Mouse (Mus musculus) liver, embryonic 16.5 days (tissue): ENCODE data around the gene Pla2g16. TPM values are rescaled to one million over a fixed set of nuclear protein-coding genes. Genes with fewer than 3 reads are reported as not detected.
A peak's percentile ranks its signal among the peaks of the same experiment; 100 is the strongest.

Experiments
- ATAC-seq: fragments of 200-750 bp; cut with Nextera tagmentation; 2 replicates; pipeline ENCODE4 v1.8.0; 2017; ENCODE audit warnings: low read depth, mild to moderate bottlenecking, moderate number of reproducible peaks, moderate library complexity
- H3K27ac ChIP-seq: fragments of 300-500 bp; sonication (generic); 2 replicates; pipeline ENCODE4 v1.5.1; 2014; ENCODE audit warnings: mild to moderate bottlenecking, low read length
- H3K27me3 ChIP-seq: fragments of 300-500 bp; sonication (generic); 2 replicates; pipeline ENCODE4 v1.6.1; 2014; ENCODE audit warnings: low read depth, low read length, mixed read lengths; ENCODE audit not compliant: control insufficient read depth, insufficient read depth
- H3K36me3 ChIP-seq: fragments of 300-500 bp; sonication (generic); 2 replicates; pipeline ENCODE4 v1.6.1; 2014; ENCODE audit warnings: mild to moderate bottlenecking; ENCODE audit not compliant: control insufficient read depth, insufficient read depth
- H3K4me1 ChIP-seq: fragments of 300-500 bp; sonication (generic); 2 replicates; pipeline ENCODE4 v1.6.1; 2014; ENCODE audit warnings: low read depth, low read length, mixed read lengths; ENCODE audit not compliant: control insufficient read depth
- H3K4me2 ChIP-seq: fragments of 300-500 bp; sonication (generic); 2 replicates; pipeline ENCODE4 v1.6.1; 2014; ENCODE audit warnings: low read depth, low read length, mixed read lengths
- H3K4me3 ChIP-seq: fragments of 300-500 bp; sonication (generic); 2 replicates; pipeline ENCODE4 v1.5.1; 2014; ENCODE audit warnings: low read depth, mild to moderate bottlenecking, low read length
- H3K9ac ChIP-seq: fragments of 300-500 bp; sonication (generic); 2 replicates; pipeline ENCODE4 v1.6.1; 2014; ENCODE audit warnings: low read depth, low read length
- H3K9me3 ChIP-seq: fragments of 300-500 bp; sonication (generic); replicated peaks from 2 replicates; pipeline ENCODE4 v1.6.1; 2016; ENCODE audit warnings: low read length; ENCODE audit not compliant: control insufficient read depth
- WGBS: fragments of 180-500 bp; shearing (Covaris S2); extraction: QIAGEN DNeasy Blood & Tissue Kit; methylation state at CpG from one replicate; pipeline ENCODE4 v1.1.7; 2014; ENCODE audit not compliant: insufficient replicate concordance; 5-methylcytosine and 5-hydroxymethylcytosine counted together
- polyA plus RNA-seq: library from polyadenylated mRNA; unstranded; fragments of >200 nt; fragmentation: Nextera tagmentation; extraction: Ambion mirVana; gene quantifications from 2 replicates; pipeline ENCODE4 v1.2.1, GENCODE M21; 2015

Gene Pla2g16
- polyA plus RNA-seq, 1 experiment from 2014 or later, result 18.8 TPM

DNA sequence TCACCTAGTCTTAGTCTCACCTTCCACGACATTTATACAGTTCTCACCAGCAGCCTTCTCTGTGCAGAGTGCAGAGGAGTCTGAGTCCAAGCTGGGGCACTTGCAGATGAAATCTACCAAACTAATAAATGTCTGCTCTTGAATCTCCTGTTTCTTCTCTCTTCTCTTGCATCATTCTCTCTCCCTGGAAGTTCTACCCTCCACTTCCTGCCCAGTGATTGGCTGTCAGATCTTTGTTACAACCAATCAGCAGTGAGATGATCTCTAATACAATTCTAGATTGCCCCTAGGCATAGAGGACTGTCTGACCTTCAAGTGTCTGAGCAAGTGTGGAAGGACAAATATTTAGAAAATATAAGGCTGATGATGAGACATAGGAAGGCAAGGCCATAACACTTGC is 18.9 kb downstream of the Pla2g16 start:
- Histone ChIP-seq H3K4me2 (no peak overlapping the region), H3K4me3 (no peak overlapping the region)
- no peak for ATAC-seq

DNA sequence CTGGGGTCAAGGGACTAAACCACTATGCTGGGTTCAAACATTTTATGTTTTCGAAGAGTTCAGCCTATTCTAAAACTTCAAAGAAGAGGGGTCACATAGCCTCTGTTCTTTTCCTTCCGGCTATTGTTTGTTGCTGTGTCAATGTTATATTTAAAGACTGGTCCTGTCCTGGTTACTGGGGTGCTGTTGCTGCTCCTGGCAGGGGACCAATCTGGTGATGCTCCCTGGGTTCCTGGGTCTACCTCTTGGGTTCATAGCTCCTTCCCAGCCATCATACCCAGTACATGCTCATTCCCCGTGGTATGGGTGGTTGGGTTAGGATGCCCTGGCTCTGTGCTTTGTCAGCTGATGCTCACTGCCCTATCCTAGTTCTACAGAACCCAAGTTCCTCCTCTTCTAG is 20.5 kb downstream of the Pla2g16 start:
- no peak overlapping the region for H3K4me3 ChIP-seq
- 63% methylated on average over 3 of the region's 3 CpGs for WGBS
- H3K27ac ChIP-seq, result no peak overlapping the region
- H3K36me3 ChIP-seq, result no peaks in the 10 kb centered on the region; the same call in 1 of the 2 replicates
- no peak overlapping the region for H3K9ac ChIP-seq
- H3K9me3 ChIP-seq, result no peaks in the 10 kb centered on the region
- no peak overlapping the region for H3K4me2 ChIP-seq
- no peak for ATAC-seq
- H3K4me1 ChIP-seq, result no peaks in the 10 kb centered on the region; the same call in 1 of the 2 replicates
- no peaks in the 10 kb centered on the region for H3K27me3 ChIP-seq

More for the DNA sequence above, 18.9 kb downstream of the Pla2g16 start:
- Histone ChIP-seq H3K4me1 (no peaks in the 10 kb centered on the region; the same call in 1 of the 2 replicates), H3K27me3 (no peaks in the 10 kb centered on the region), H3K9me3 (no peaks in the 10 kb centered on the region), H3K36me3 (no peaks in the 10 kb centered on the region; the same call in 1 of the 2 replicates), H3K9ac (no peak overlapping the region), H3K27ac (no peak overlapping the region)
- 76% methylated on average over 1 of the region's 1 CpGs for WGBS

- no peak overlapping the region for H3K9ac ChIP-seq
- H3K27ac ChIP-seq, result no peak overlapping the region
- no peaks in the 10 kb centered on the region for H3K27me3 ChIP-seq
- H3K4me1 ChIP-seq, result no peaks in the 10 kb centered on the region; the same call in 1 of the 2 replicates
- no peaks in the 10 kb centered on the region for H3K9me3 ChIP-seq
- H3K4me3 ChIP-seq, result no peak overlapping the region
- WGBS, result 8% methylated on average over 5 of the region's 5 CpGs
- no peaks in the 10 kb centered on the region; the same call in none of the 2 replicates for H3K36me3 ChIP-seq
- H3K4me2 ChIP-seq, result 0 out of 2 replicates have a peak overlapping the region, but pooled peaks have one; percentile 11
- ATAC-seq, result peak; percentile 66
These were observed 23.8 kb downstream of the Pla2g16 start for GRCm38 (mm10) chr19:7581042-7581441.

- no peak overlapping the region for H3K4me3 ChIP-seq
- H3K9me3 ChIP-seq, result no peaks in the 10 kb centered on the region
- H3K4me1 ChIP-seq, result no peaks in the 10 kb centered on the region; the same call in 1 of the 2 replicates
- 66% methylated on average over 7 of the region's 7 CpGs for WGBS
- H3K27ac ChIP-seq, result no peak overlapping the region
- no peak overlapping the region for H3K9ac ChIP-seq
- no peak overlapping the region for H3K4me2 ChIP-seq
- H3K36me3 ChIP-seq, result no peaks in the 10 kb centered on the region; the same call in none of the 2 replicates
- H3K27me3 ChIP-seq, result no peaks in the 10 kb centered on the region
- no peak for ATAC-seq
These were observed 25.8 kb downstream of the Pla2g16 start for GRCm38 (mm10) chr19:7583101-7583500.

DNA sequence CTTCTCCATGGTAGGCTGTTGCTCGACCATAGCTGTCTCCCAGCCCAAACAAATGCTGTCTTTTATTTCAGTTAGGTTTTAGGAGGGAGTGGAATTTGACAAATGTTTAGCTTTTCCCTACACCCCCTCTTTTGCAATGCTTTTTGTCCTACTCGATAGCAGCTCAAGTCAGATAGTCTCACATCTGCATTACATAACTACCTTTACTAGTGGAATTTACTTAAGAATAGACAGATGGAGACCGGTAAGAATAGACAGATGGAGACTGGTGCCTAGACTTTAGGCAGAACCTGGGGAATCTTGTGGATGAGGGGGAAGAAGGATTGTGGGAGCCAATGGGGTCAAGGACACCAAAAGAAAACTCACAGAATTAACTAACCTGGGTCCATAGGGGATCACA is 26.3 kb downstream of the Pla2g16 start:
- WGBS, result 70% methylated on average over 3 of the region's 3 CpGs

GRCm38 (mm10) chr19:7585279-7585678 is 28.0 kb downstream of the Pla2g16 start:
- Histone ChIP-seq H3K9me3 (no peaks in the 10 kb centered on the region), H3K4me2 (no peak overlapping the region), H3K27ac (no peak overlapping the region), H3K36me3 (no peaks in the 10 kb centered on the region; the same call in 1 of the 2 replicates), H3K9ac (no peak overlapping the region), H3K27me3 (no peaks in the 10 kb centered on the region), H3K4me1 (no peaks in the 10 kb centered on the region; the same call in 1 of the 2 replicates), H3K4me3 (no peak overlapping the region)
- WGBS, result 83% methylated on average over 8 of the region's 8 CpGs
- ATAC-seq, result no peak

More for the DNA sequence above, 26.3 kb downstream of the Pla2g16 start:
- Histone ChIP-seq H3K4me3 (no peak overlapping the region), H3K27ac (no peak overlapping the region), H3K9ac (no peak overlapping the region), H3K9me3 (no peaks in the 10 kb centered on the region), H3K36me3 (no peaks in the 10 kb centered on the region; the same call in none of the 2 replicates), H3K4me2 (no peak overlapping the region), H3K27me3 (no peaks in the 10 kb centered on the region), H3K4me1 (no peaks in the 10 kb centered on the region; the same call in 1 of the 2 replicates)
- no peak for ATAC-seq

DNA sequence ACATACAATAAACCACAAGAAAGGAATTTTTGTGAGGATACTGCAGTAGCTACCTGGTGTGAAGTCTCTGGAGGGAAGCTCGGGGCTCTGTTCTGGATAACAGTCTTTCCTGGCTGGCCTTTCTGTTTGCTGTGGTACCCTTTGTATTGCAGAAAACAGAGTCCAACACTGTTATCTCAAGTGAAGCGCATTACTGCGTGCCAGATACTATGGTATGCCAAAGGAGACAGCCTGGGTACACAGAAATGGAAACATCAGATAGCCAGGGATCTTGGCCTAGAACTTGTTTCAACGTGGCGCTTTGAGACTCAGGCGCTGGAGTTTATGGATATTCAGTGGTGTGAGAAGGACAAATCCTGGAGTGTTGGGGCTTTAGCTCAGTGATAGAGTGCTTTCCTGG is 28.5 kb downstream of the Pla2g16 start:
- H3K27ac ChIP-seq, result no peak overlapping the region
- no peaks in the 10 kb centered on the region for H3K27me3 ChIP-seq
- H3K4me3 ChIP-seq, result no peak overlapping the region
- WGBS, result 82% methylated on average over 6 of the region's 6 CpGs
- no peak overlapping the region for H3K4me2 ChIP-seq
- H3K4me1 ChIP-seq, result no peaks in the 10 kb centered on the region; the same call in 1 of the 2 replicates
- H3K9me3 ChIP-seq, result no peaks in the 10 kb centered on the region
- no peak overlapping the region for H3K9ac ChIP-seq
- ATAC-seq, result no peak
- H3K36me3 ChIP-seq, result no peaks in the 10 kb centered on the region; the same call in 1 of the 2 replicates

- Histone ChIP-seq H3K27me3 (no peaks in the 10 kb centered on the region), H3K4me3 (no peak overlapping the region), H3K9me3 (no peaks in the 10 kb centered on the region), H3K4me2 (no peak overlapping the region), H3K4me1 (no peaks in the 10 kb centered on the region), H3K27ac (no peak overlapping the region), H3K36me3 (no peaks in the 10 kb centered on the region; the same call in 1 of the 2 replicates), H3K9ac (no peak overlapping the region)
- no peak for ATAC-seq
These were observed 33.5 kb downstream of the Pla2g16 start for GRCm38 (mm10) chr19:7590795-7591194.

DNA sequence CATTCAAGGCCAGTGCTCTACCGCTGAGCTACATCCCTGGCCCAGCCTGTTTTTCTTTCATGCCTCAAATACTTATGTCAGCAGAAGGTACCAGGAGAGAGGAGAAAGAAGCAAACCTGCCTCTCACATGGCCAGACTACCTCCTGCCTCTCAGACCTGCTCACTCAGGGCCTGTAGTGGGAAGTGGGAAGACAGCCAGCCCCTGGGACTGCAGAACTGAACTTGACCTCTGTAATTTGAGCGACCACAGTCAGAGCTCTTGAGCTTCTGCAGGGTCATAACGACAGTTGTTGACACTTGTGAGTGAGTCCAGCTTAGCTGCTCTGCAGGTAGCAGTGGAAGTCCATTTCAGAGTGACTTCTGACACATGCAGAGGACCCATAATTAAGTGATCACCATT is 34.8 kb downstream of the Pla2g16 start:
- H3K27me3 ChIP-seq, result no peaks in the 10 kb centered on the region
- no peaks in the 10 kb centered on the region for H3K9me3 ChIP-seq
- no peak overlapping the region for H3K4me2 ChIP-seq
- no peak for ATAC-seq
- H3K4me1 ChIP-seq, result no peaks in the 10 kb centered on the region
- H3K36me3 ChIP-seq, result no peaks in the 10 kb centered on the region
- H3K27ac ChIP-seq, result no peak overlapping the region
- H3K9ac ChIP-seq, result no peak overlapping the region
- 56% methylated on average over 3 of the region's 3 CpGs for WGBS
- H3K4me3 ChIP-seq, result no peak overlapping the region
